Mouse (Mus musculus) NIH3T3 (cell line): ENCODE data around the gene Zcchc10.
A peak's percentile ranks its signal among the peaks of the same experiment; 100 is the strongest.
"Not testable (repeated sequence)": the region's sequence is repeated elsewhere in the genome, so short reads cannot be mapped to it uniquely, and the experiment has no call there.

ENCODE experiments used
- DNase-seq: peaks from one replicate; pipeline ENCODE4 v3.0.0-alpha.2; 2012; ENCODE audit warnings: low read depth

Gene Zcchc10

DNA sequence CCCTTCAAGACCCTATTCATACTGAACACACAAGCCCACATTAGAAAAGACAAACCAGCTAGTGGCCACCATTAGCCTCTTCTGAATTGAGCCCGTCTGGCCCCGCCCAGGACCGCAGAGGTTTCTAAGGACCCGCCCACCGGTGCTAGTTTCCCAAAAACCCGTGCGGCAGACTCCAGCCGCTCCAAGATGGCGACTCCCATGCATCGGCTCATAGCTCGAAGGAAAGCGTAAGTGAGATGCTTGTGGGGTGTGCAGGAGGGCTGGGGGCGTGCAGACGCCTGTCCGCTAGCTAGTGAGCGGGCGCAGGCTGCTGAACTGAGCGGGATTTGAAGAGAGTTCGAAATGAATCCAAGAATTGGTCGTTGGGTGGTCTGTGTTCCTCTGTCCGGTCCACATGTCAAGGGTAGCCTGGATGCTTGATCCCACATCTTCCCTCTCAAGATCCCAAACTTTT is at the start of gene Zcchc10:
TSS of gene Zcchc10 (plus strand) at position 168 of the 457 bp plus-strand sequence.
- peak; percentile 94 for DNase-seq

DNA sequence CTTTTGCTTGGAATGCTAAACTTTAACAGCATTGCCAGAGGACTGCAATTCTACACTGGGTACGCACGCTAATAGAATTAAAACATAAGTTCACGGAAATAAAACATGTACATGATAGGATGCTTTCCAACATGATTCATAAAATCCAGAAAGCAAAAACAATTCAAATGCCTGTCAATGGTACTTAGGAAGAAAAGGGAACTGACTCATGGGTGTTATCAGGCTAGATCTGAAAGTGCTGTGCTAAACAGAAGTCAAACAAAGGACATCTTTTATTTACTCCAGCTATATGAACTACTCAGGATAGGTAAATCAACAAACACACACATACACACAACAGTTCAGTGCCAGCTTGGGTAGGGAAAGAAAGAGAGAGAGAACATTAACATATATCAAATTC is 49.1 kb upstream of the Zcchc10 start:
- no peak for DNase-seq

DNA sequence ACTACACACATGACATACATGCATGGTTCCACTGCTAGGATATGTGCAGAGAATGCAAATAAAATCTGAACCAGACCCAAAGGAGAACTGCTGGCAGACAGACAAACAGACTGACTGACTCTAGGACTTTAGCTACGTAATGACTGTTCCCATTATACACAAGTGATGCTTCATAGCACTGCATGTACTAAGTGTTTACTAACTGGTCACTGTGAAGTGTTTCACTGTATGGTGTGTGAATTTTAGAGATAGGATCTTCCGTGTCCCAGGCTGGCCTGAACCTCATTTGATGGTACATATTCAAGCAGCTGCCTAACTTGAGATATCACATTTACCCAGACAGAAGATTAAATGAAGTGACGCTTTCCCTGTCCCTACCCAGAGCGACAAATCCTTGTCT is 46.1 kb upstream of the Zcchc10 start:
- no peak for DNase-seq

DNA sequence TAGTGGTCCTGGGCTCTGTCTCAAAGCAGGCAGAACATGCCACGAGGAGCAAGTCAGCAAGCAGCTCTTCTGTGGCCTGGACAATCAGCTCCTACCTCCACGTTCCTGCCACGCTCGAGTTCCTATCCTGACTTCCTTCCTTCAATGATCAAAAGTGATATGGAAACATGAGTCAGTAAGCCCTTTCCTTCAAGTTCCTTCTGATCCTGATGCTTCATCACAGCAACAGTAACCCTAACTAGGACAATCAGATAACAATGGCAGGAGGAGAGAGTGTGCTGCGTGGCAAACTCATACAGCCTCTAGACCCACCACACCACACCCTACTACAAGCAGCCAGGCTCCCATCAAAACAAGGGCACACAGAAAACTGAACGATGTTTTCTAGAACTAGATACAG is 38.6 kb upstream of the Zcchc10 start:
- DNase-seq: no peak

- not testable (repeated sequence) for DNase-seq
Observed at GRCm38 (mm10) chr11:53290187-53290586, 34.3 kb upstream of the Zcchc10 start.

DNA sequence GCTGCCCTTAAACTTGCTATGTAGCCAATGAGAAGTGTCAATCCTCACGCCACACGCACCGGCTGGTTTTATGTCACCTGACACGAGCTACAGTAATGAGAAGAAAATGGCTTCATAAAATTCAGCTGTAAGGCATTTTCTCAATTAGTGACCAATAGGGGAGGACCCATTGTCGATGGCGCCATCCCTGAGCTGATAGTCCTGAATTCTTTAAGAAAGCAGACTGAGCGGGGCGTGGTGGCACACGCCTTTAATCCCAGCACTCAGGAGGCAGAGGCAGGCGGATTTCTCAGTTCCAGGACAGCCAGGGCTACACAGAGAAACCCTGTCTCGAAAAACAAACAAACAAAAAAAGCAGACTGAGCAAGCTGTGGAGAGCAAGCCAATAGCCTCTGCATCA is 33.6 kb upstream of the Zcchc10 start:
- no peak for DNase-seq

DNA sequence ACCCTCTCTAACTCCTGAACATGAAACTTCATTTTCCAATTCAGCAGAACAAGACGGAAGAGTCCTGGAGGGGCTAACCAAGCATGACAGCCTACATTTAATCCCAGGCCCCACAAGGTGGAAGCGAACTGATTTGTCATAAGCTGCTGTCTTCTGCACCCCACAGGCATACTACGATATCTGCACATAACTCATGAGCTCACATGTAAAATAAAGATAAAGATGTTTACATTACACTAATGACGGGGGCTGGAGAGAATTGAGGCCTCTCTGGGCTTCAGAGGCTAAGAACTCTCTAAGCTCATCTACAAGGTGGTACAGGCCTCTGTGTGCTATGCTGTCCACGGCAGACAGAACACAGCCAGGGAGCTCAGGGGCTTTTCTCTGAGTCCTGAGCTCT is 30.0 kb upstream of the Zcchc10 start:
- no peak for DNase-seq

- no peak for DNase-seq
Observed at GRCm38 (mm10) chr11:53296880-53297279, 27.6 kb upstream of the Zcchc10 start.

GRCm38 (mm10) chr11:53297947-53298860 is 26.3 kb upstream of the Zcchc10 start:
- peak; percentile 27 for DNase-seq

- peak; percentile 77 for DNase-seq
Observed at GRCm38 (mm10) chr11:53299551-53300329, 24.7 kb upstream of the Zcchc10 start.

DNA sequence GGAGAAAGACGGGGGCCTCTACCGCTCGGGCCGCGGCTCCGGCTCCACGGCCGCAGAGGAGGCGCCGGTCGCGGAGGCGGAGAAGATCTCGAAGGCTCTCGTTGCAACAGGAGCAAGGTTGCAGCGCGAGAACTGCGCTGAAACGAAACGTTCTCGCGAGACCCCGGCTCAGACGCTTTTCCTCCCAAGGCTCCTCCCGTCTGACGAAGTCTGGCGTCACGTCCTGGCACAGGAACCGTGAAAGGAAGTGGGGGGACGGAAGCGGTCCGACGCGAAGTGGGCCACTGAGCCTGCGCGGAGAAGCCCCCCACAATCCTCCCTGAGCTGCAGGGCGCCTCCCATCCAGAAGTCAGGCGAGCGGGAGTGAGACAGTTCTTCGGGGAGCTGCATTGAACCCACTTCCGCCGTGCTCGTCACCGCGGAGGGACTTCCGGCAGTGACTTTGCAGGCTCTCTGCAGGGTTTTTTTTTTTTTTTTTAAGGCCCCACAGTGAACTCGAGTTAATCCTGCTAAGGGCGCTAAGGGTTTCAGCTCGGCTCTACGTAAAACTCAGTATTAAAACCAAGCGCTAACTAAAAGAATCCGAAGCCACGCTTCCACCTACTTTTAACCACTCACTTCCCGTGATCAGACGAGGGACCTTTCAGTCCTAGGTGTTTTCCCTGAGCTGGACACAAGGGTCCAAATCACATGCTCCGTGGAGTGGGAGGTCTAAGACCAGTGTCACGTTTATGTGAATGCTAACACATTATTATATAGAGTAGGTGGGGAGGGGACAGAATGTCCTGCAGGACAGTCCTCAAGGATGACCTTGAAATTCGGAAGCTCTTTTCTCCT is 23.9 kb upstream of the Zcchc10 start, which contains the start of gene Hspa4:
TSS of gene Hspa4 (minus strand) at position 128 of the 837 bp plus-strand sequence.
- DNase-seq: peak; percentile 100

DNA sequence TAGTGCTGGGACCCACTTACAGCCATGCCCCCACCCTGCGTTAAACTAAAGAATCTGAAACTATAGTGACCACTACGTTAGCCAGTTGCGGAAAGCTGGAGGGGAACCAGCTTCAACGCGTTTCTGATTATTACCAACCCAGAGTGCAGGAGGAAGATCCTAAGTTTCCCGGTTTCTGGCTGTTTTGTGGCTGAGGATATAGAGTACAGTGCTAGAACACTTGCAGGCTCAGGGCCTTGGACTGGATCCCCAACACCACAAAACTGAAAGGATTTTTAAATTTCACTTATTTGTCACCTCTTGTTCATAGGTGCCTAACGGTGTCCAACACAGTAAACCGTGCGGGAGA is 23.3 kb upstream of the Zcchc10 start:
- peak; percentile 55 for DNase-seq

- no peak for DNase-seq
Observed at GRCm38 (mm10) chr11:53304044-53304840, 20.2 kb upstream of the Zcchc10 start.

- DNase-seq: peak; percentile 93
Observed at GRCm38 (mm10) chr11:53306965-53307364, 17.5 kb upstream of the Zcchc10 start.

DNA sequence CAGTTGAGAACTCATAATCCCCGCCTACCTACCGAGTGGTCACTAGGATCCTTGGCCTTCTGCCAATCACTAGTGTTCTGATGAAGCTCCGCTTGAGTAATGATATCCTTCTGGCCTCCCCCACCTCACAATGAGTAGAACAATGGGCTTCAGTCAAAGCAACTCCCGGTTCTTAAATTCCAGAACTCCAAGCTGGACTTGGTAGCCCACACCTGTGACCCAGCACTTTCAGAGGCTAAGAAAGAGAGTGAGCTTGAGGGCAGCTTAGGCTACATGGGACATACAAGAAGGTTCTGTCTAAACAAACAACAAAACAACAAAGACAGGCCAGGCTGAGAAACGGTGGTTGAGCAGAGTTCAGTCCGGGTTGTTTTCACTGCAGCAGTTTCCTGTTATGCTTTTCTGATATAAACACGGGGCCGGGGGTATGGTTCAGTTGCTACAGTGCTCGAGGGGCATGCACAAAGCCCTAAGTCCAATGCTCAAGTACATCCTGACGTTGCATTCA is 16.9 kb upstream of the Zcchc10 start:
- peak; percentile 61 for DNase-seq

DNA sequence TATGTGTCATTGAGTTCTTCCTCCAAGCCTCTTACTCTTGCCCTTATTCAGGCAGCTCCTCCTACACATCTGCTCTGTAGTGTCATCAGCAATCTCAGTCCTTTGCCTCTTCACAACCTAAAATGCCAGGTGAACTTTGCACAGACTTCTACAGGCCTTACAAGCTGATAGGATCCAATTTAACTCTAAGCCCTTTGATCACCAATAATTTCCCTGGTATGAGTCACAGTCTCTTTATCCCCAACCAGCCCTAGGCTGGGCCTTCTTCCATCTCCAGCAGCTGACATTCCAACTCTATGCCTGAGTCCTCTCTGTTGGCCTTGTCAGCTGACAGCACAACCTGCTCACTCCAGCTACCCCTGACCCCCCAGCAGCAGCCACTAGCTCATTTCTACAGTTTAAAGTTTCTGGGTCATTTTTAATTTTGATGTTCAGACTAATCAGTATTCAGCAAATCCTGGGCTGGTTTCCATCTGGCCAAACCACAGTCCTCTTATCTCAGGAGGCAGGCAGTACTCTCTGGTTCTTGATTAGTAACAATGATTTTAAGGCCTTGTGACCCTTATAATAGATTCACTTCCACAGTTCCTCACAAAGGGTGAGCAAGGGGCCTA is 16.1 kb upstream of the Zcchc10 start:
- DNase-seq: peak; percentile 88

DNA sequence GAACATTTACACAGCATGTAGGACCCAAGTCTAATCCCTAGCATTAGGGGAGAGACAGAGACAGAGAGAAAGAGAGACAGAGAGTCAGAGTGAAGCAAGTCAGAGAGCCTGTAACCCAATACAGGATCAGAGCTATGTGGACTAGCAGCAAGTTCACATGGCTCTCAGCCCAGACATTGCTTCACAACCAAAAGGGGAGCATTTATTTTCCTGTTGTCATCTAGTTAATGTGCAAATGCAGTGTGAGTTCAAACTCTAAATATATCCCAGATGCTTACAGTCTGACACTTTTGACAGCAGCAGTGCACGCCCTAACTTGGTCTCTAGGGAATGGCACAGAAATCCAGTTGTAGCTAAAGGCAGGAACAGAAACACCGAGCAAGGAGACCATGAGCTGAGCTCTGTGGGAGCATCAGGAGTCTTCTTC is 15.6 kb upstream of the Zcchc10 start:
- DNase-seq: peak; percentile 98

DNA sequence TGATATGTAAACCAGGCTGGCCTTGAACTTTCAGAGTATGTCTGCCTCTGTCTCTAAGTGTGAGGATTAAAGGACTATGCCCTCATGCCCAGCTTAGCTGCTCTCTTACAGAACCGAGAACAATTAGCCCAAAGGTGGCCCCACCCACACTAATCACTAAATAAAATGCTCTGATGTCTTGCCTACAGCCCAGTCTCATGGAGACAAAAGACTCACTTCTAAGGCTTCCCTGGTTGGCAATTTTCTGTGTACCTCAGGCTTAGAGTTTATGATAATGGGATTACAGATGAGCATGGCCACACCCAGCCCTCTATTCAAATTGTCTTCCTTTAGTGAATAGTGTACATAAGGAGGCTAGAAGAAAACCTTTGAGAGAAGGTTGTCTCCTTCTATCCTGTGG is 13.1 kb upstream of the Zcchc10 start:
- DNase-seq: no peak

DNA sequence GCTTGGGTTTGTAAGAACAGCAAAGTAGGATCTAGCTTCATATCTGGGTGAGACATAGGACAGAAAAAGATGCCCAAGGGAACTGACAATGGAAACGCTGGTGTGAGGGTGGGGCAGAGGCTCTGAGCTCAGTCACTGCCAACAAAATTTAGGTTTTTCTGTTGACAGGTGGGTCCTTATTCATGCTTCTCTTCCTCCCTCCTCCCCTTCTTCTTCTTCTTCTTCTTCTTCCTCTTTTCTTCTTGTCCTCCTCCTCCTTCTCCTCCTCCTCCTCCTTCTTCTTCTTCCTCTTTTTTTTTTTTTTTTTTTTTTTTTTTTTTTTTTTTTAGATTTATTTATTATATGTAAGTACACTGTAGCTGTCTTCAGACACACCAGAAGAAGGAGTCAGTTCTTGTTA is 11.7 kb upstream of the Zcchc10 start:
- not testable (repeated sequence) for DNase-seq

DNA sequence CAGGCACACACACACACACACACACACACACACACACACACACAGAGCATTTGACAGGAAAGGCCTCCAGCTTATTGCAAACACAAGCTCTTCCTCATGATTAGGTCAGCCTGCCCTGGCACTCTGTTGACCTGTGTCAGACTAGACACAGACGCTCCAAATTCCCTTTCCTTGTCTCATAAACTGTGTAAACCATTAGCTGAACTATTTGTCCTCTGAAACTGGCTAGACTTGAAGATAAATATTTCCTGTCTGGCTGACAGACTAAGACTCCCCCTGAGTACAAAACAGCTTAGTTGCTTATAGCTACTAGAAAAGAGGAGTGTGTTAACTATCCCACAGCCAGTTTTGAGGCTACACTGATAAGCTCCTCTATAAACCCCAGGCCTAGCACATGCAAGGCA is 9.7 kb upstream of the Zcchc10 start:
- DNase-seq: peak; percentile 33
